Mouse (Mus musculus) MEL (cell line): ENCODE results near the gene Frat1. TPM values are rescaled to one million over a fixed set of nuclear protein-coding genes. Genes with fewer than 3 reads are reported as not detected.

Source experiments
- DNase-seq: peaks from one replicate; pipeline ENCODE4 v3.0.0; 2011; ENCODE audit warnings: low read depth, low spot score
- H3K27ac ChIP-seq: 2 replicates; pipeline ENCODE4 v1.5.1; 2012; ENCODE audit warnings: low read depth, mild to moderate bottlenecking, control low read depth, low read length, moderate library complexity; ENCODE audit not compliant: control insufficient read depth
- H3K27me3 ChIP-seq, 2 experiments: fragments of 150-350 bp in 1 of 2; sonication (generic) in 1 of 2; 2 replicates each; pipeline ENCODE4 v1.6.1; 2012; ENCODE audit warnings: low read length in 2 of 2, mild to moderate bottlenecking in 2 of 2, improper control_type of control experiment in 1 of 2, moderate library complexity in 1 of 2; ENCODE audit not compliant: insufficient read depth in 2 of 2, control insufficient read depth in 1 of 2
- H3K36me3 ChIP-seq, 2 experiments: 2 replicates each; pipeline ENCODE4 v1.6.1; 2012 to 2014; ENCODE audit warnings: low read length in 2 of 2, improper control_type of control experiment in 1 of 2, inconsistent platforms in 1 of 2, mild to moderate bottlenecking in 1 of 2; ENCODE audit not compliant: insufficient read depth in 2 of 2, control insufficient read depth in 1 of 2
- H3K4me1 ChIP-seq, 2 experiments: fragments of 150-350 bp in 1 of 2; sonication (generic) in 1 of 2; 2 replicates each; pipeline ENCODE4 v1.6.1; 2012; ENCODE audit warnings: low read length in 2 of 2, improper control_type of control experiment in 1 of 2, mild to moderate bottlenecking in 1 of 2; ENCODE audit not compliant: insufficient read depth in 2 of 2, control insufficient read depth in 1 of 2
- H3K4me3 ChIP-seq, 2 experiments: fragments of 150-350 bp in 1 of 2; sonication (generic) in 1 of 2; 2 replicates each; pipeline ENCODE4 v1.5.1; 2012; ENCODE audit warnings: low read depth in 2 of 2, low read length in 2 of 2, mild to moderate bottlenecking in 2 of 2, moderate library complexity in 2 of 2, control low read depth in 1 of 2, improper control_type of control experiment in 1 of 2; ENCODE audit not compliant: control insufficient read depth in 1 of 2, insufficient read depth in 1 of 2
- H3K79me2 ChIP-seq: 2 replicates; pipeline ENCODE4 v1.6.1; 2012; ENCODE audit warnings: mild to moderate bottlenecking, low read length, moderate library complexity; ENCODE audit not compliant: control insufficient read depth, poor library complexity, insufficient read depth
- H3K9ac ChIP-seq: 2 replicates; pipeline ENCODE4 v1.6.1; 2012; ENCODE audit warnings: low read depth, mild to moderate bottlenecking, control low read depth, low read length, moderate library complexity; ENCODE audit not compliant: control insufficient read depth, poor library complexity, severe bottlenecking
- H3K9me3 ChIP-seq: fragments of 150-350 bp; sonication (generic); replicated peaks from 2 replicates; pipeline ENCODE4 v1.6.1; 2012; ENCODE audit warnings: mild to moderate bottlenecking, low read length, improper control_type of control experiment, moderate library complexity; ENCODE audit not compliant: insufficient read depth
- CHD1 ChIP-seq: IDR thresholded peaks from 2 replicates; pipeline ENCODE4 v1.6.1; 2012; ENCODE audit warnings: low read depth, mild to moderate bottlenecking, inconsistent platforms, low read length, improper control_type of control experiment
- CHD2 ChIP-seq: IDR thresholded peaks from 2 replicates; pipeline ENCODE4 v1.6.1; 2011; ENCODE audit warnings: low read length, improper control_type of control experiment
- CTCF ChIP-seq, 3 experiments: IDR thresholded peaks in 2 of 3; conservative IDR thresholded peaks in 1 of 3; 2 replicates each; pipeline ENCODE4 v1.5.1; 2011 to 2012; ENCODE audit warnings: low read length in 3 of 3, low read depth in 2 of 3, mild to moderate bottlenecking in 2 of 3, improper control_type of control experiment in 1 of 3, inconsistent platforms in 1 of 3, mixed read lengths in 1 of 3, moderate library complexity in 1 of 3; ENCODE audit not compliant: control insufficient read depth in 1 of 3, insufficient read depth in 1 of 3, poor library complexity in 1 of 3, severe bottlenecking in 1 of 3
- E2F4 ChIP-seq: IDR thresholded peaks from 2 replicates; pipeline ENCODE4 v1.6.1; 2011; ENCODE audit warnings: low read depth, low read length, improper control_type of control experiment, borderline replicate concordance
- ELF1 ChIP-seq: IDR thresholded peaks from 2 replicates; pipeline ENCODE4 v1.6.1; 2014; ENCODE audit warnings: low read depth, mild to moderate bottlenecking, inconsistent platforms, low read length, improper control_type of control experiment, moderate library complexity
- EP300 ChIP-seq, 2 experiments: IDR thresholded peaks; 2 replicates each; pipeline ENCODE4 v1.6.1; 2011; ENCODE audit warnings: improper control_type of control experiment in 2 of 2, low read length in 2 of 2, low read depth in 1 of 2, mild to moderate bottlenecking in 1 of 2
- ETS1 ChIP-seq: IDR thresholded peaks from 2 replicates; pipeline ENCODE4 v1.6.1; 2012; ENCODE audit warnings: low read depth, mild to moderate bottlenecking, inconsistent platforms, low read length, improper control_type of control experiment, moderate library complexity
- GABPA ChIP-seq: IDR thresholded peaks from 2 replicates; pipeline ENCODE4 v1.6.1; 2012; ENCODE audit warnings: low read depth, mild to moderate bottlenecking, inconsistent platforms, low read length, improper control_type of control experiment, moderate library complexity
- GATA1 ChIP-seq: IDR thresholded peaks from 2 replicates; pipeline ENCODE4 v1.6.1; 2011; ENCODE audit warnings: low read depth, low read length, improper control_type of control experiment
- HCFC1 ChIP-seq: IDR thresholded peaks from 2 replicates; pipeline ENCODE4 v1.6.1; 2012; ENCODE audit warnings: low read depth, mild to moderate bottlenecking, inconsistent platforms, low read length, improper control_type of control experiment, moderate library complexity
- JUND ChIP-seq: IDR thresholded peaks from 2 replicates; pipeline ENCODE4 v1.6.1; 2011; ENCODE audit warnings: low read depth, mild to moderate bottlenecking, improper control_type of control experiment, low read length
- MAFK ChIP-seq: IDR thresholded peaks from 2 replicates; pipeline ENCODE4 v1.6.1; 2011; ENCODE audit warnings: low read depth, mild to moderate bottlenecking, low read length, improper control_type of control experiment, borderline replicate concordance
- MAX ChIP-seq: IDR thresholded peaks from 2 replicates; pipeline ENCODE4 v1.6.1; 2011; ENCODE audit warnings: low read length, improper control_type of control experiment
- MAZ ChIP-seq: IDR thresholded peaks from 2 replicates; pipeline ENCODE4 v1.6.1; 2012; ENCODE audit warnings: low read depth, mild to moderate bottlenecking, inconsistent platforms, low read length, improper control_type of control experiment
- MEF2A ChIP-seq: IDR thresholded peaks from 2 replicates; pipeline ENCODE4 v1.6.1; 2014; ENCODE audit warnings: low read depth, mild to moderate bottlenecking, inconsistent platforms, low read length, improper control_type of control experiment; ENCODE audit not compliant: poor library complexity, insufficient replicate concordance, severe bottlenecking; ENCODE audit errors: extremely low read depth
- MYB ChIP-seq: IDR thresholded peaks from 2 replicates; pipeline ENCODE4 v1.6.1; 2011; ENCODE audit warnings: mild to moderate bottlenecking, low read depth, low read length, improper control_type of control experiment
- MYC ChIP-seq: IDR thresholded peaks from 2 replicates; pipeline ENCODE4 v1.6.1; 2011; ENCODE audit warnings: low read depth, mild to moderate bottlenecking, low read length, improper control_type of control experiment, moderate library complexity
- NELFE ChIP-seq: IDR thresholded peaks from 2 replicates; pipeline ENCODE4 v1.6.1; 2011; ENCODE audit warnings: low read depth, low read length, improper control_type of control experiment
- NRF1 ChIP-seq: IDR thresholded peaks from 2 replicates; pipeline ENCODE4 v1.6.1; 2014; ENCODE audit warnings: low read depth, mild to moderate bottlenecking, inconsistent platforms, low read length, improper control_type of control experiment, moderate library complexity; ENCODE audit not compliant: poor library complexity, insufficient read depth, severe bottlenecking
- POLR2AphosphoS2 ChIP-seq: IDR thresholded peaks from 2 replicates; pipeline ENCODE4 v1.6.1; 2011; ENCODE audit warnings: low read length, improper control_type of control experiment
- POLR2AphosphoS5 ChIP-seq: IDR thresholded peaks from 2 replicates; pipeline ENCODE4 v1.6.1; 2012; ENCODE audit warnings: low read depth, borderline replicate concordance, mild to moderate bottlenecking, inconsistent platforms, low read length, moderate library complexity, mixed read lengths
- RAD21 ChIP-seq: IDR thresholded peaks from 2 replicates; pipeline ENCODE4 v1.6.1; 2011; ENCODE audit warnings: mild to moderate bottlenecking, low read depth, low read length, improper control_type of control experiment
- RCOR1 ChIP-seq: IDR thresholded peaks from 2 replicates; pipeline ENCODE4 v1.6.1; 2012; ENCODE audit warnings: low read depth, mild to moderate bottlenecking, inconsistent platforms, low read length, improper control_type of control experiment
- SIN3A ChIP-seq: IDR thresholded peaks from 2 replicates; pipeline ENCODE4 v1.6.1; 2012; ENCODE audit warnings: low read length, improper control_type of control experiment, inconsistent platforms
- SMC3 ChIP-seq: IDR thresholded peaks from 2 replicates; pipeline ENCODE4 v1.6.1; 2011; ENCODE audit warnings: low read depth, low read length, improper control_type of control experiment
- TAL1 ChIP-seq: IDR thresholded peaks from 2 replicates; pipeline ENCODE4 v1.6.1; 2012; ENCODE audit warnings: mild to moderate bottlenecking, inconsistent platforms, low read length, moderate library complexity, mixed read lengths
- TBP ChIP-seq: IDR thresholded peaks from 2 replicates; pipeline ENCODE4 v1.8.0; 2011; ENCODE audit warnings: low read depth, low read length, improper control_type of control experiment
- TCF12 ChIP-seq: IDR thresholded peaks from 2 replicates; pipeline ENCODE4 v1.6.1; 2014; ENCODE audit warnings: low read depth, mild to moderate bottlenecking, inconsistent platforms, low read length, improper control_type of control experiment, moderate library complexity
- UBTF ChIP-seq: IDR thresholded peaks from 2 replicates; pipeline ENCODE4 v1.6.1; 2012; ENCODE audit warnings: low read depth, mild to moderate bottlenecking, inconsistent platforms, low read length, improper control_type of control experiment, moderate library complexity, borderline replicate concordance; ENCODE audit not compliant: insufficient read depth
- USF1 ChIP-seq: IDR thresholded peaks from 2 replicates; pipeline ENCODE4 v1.6.1; 2014; ENCODE audit warnings: low read depth, mild to moderate bottlenecking, inconsistent platforms, low read length, improper control_type of control experiment, moderate library complexity
- USF2 ChIP-seq, 2 experiments: IDR thresholded peaks; 2 replicates each; pipeline ENCODE4 v1.6.1; 2011 to 2012; ENCODE audit warnings: improper control_type of control experiment in 2 of 2, low read length in 2 of 2, borderline replicate concordance in 1 of 2, inconsistent platforms in 1 of 2, low read depth in 1 of 2, mild to moderate bottlenecking in 1 of 2; ENCODE audit not compliant: insufficient read depth in 1 of 2
- ZMIZ1 ChIP-seq: IDR thresholded peaks from 2 replicates; pipeline ENCODE4 v1.6.1; 2012; ENCODE audit warnings: low read depth, mild to moderate bottlenecking, inconsistent platforms, low read length, improper control_type of control experiment, moderate library complexity
- ZNF384 ChIP-seq: IDR thresholded peaks from 2 replicates; pipeline ENCODE4 v1.6.1; 2012; ENCODE audit warnings: low read depth, mild to moderate bottlenecking, inconsistent platforms, low read length, improper control_type of control experiment
- polyA plus RNA-seq, 2 experiments: library from polyadenylated mRNA; stranded (reverse) in 1 of 2; unstranded in 1 of 2; fragments of >175 nt in 1 of 2; fragments of >200 nt in 1 of 2; gene quantifications; 2 replicates each; pipeline versions ENCODE4 v1.2.1 to v1.2.4; 2012; ENCODE audit warnings: low replicate concordance in 2 of 2, low read depth in 1 of 2; ENCODE audit not compliant: insufficient read length in 2 of 2, insufficient read depth in 1 of 2, missing spikeins in 1 of 2
- total RNA-seq: library from RNA; depleted of rRNA; stranded (reverse); fragments of 300-350 nt; gene quantifications from 2 replicates; pipeline ENCODE4 v1.2.3, GENCODE M21; 2012

The Frat1 gene
- total and polyA plus RNA-seq, 3 experiments, result 31.5 to 36.0 TPM; not detected in 1

GRCm38 (mm10) chr19:41850719-41851543, 21.2 kb downstream of the Frat1 start (continued):
- TF ChIP-seq JUND (no peak), UBTF (no peak), MAZ (no peak; the same call in 1 of the 2 replicates)

DNA sequence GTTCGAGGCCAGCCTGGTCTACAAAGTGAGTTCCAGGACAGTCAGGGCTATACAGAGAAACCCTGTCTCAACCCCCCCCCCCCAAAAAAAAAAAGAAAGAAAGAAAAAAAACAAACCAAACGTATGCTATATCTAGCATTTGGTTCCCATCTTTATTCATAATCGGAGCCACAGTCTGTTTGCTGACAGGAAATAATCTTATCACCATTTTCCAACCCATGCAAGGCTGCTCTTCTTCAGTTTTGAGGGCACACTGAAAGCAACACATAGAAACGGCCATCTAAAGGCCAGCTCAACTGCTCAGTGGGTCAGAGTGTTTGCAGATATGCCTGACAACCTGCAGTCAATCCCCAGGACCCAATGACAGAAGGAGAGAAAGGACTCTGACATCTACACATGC, 22.7 kb downstream of the Frat1 start:
- Histone ChIP-seq H3K27me3 (no peaks in the 10 kb centered on the region), H3K4me3 (no peak overlapping the region), H3K9me3 (no peaks in the 10 kb centered on the region), H3K79me2 (peaks cover 5% of the 10 kb centered on the region), H3K4me1 (peaks cover 40 to 45% of the 10 kb centered on the region in 2 experiments), H3K36me3 (peaks cover 0 to 50% of the 10 kb centered on the region in 2 experiments; a peak in 2 of 4 replicates), H3K27ac (peak overlapping the region; percentile 85), H3K9ac (no peak overlapping the region)
- TF ChIP-seq ELF1 (no peak), MAFK (0 out of 2 replicates have a peak, but pooled peaks have one; percentile 6), MYC (0 out of 2 replicates have a peak, but pooled peaks have one; percentile 25), GATA1 (peak; percentile 87), SIN3A (peak; percentile 57; the same call in 1 of the 2 replicates), ETS1 (peak; percentile 78), HCFC1 (no peak), GABPA (no peak), TCF12 (peak; percentile 93), CHD2 (no peak), RAD21 (no peak), ZNF384 (peak; percentile 88), TBP (no peak), TAL1 (peak; percentile 78), NELFE (no peak), USF1 (no peak), MYB (peak; percentile 84), POLR2AphosphoS5 (no peak), CHD1 (no peak), NRF1 (no peak), ZMIZ1 (no peak), RCOR1 (peak; percentile 56; the same call in 1 of the 2 replicates), MAX (no peak; the same call in 1 of the 2 replicates), SMC3 (no peak), USF2 (IDR thresholded peaks at IDR 0.05; ENCODE audit: borderline replicate concordance in 1 of 2, insufficient read depth in 1 of 2, low read depth in 1 of 2, low read length in 2 of 2) (no peak), CTCF (IDR thresholded peaks at IDR 0.05 in 2 of 3, conservative IDR thresholded peaks at IDR 0.05 in 1 of 3; ENCODE audit: control insufficient read depth in 1 of 3, insufficient read depth in 1 of 3, low read depth in 2 of 3, low read length in 3 of 3, poor library complexity in 1 of 3, severe bottlenecking in 1 of 3) (no peak), MAZ (no peak), MEF2A (0 out of 2 replicates have a peak, but pooled peaks have one; percentile 47), EP300 (IDR thresholded peaks at IDR 0.05; ENCODE audit: low read depth in 1 of 2, low read length in 2 of 2) (peak; percentile 90 to 91), POLR2AphosphoS2 (no peak), E2F4 (no peak)
- DNase-seq, result peak; percentile 71
